Mouse (Mus musculus) liver, embryonic 13.5 days (tissue): Measurements from ENCODE around the gene Naa80. TPM values are rescaled to one million over a fixed set of nuclear protein-coding genes. Genes with fewer than 3 reads are reported as not detected.
A peak's percentile ranks its signal among the peaks of the same experiment; 100 is the strongest.

Experiments used
- ATAC-seq: fragments of 200-750 bp; cut with Nextera tagmentation; 2 replicates; pipeline ENCODE4 v1.8.0; 2017; ENCODE audit warnings: low read depth, mild to moderate bottlenecking, moderate number of reproducible peaks, moderate library complexity
- DNase-seq: peaks from one replicate; pipeline ENCODE4 v3.0.0; 2022
- H3K27ac ChIP-seq: fragments of 300-500 bp; sonication (generic); 2 replicates; pipeline ENCODE4 v1.5.1; 2015; ENCODE audit warnings: moderate library complexity, mild to moderate bottlenecking, inconsistent platforms
- H3K27me3 ChIP-seq: fragments of 300-500 bp; sonication (generic); 2 replicates; pipeline ENCODE4 v1.6.1; 2015; ENCODE audit warnings: mild to moderate bottlenecking, inconsistent platforms
- H3K36me3 ChIP-seq: fragments of 300-500 bp; sonication (generic); 2 replicates; pipeline ENCODE4 v1.6.1; 2015; ENCODE audit warnings: mild to moderate bottlenecking, inconsistent platforms
- H3K4me1 ChIP-seq: fragments of 300-500 bp; sonication (generic); replicated peaks from 2 replicates; pipeline ENCODE4 v1.6.1; 2015; ENCODE audit warnings: inconsistent platforms
- H3K4me2 ChIP-seq: fragments of 300-500 bp; sonication (generic); 2 replicates; pipeline ENCODE4 v1.6.1; 2015; ENCODE audit warnings: inconsistent platforms, mild to moderate bottlenecking, moderate library complexity
- H3K4me3 ChIP-seq: fragments of 300-500 bp; sonication (generic); replicated peaks from 2 replicates; pipeline ENCODE4 v1.5.1; 2015; ENCODE audit warnings: mild to moderate bottlenecking, inconsistent platforms
- H3K9ac ChIP-seq: fragments of 300-500 bp; sonication (generic); 2 replicates; pipeline ENCODE4 v1.6.1; 2015; ENCODE audit warnings: mild to moderate bottlenecking, inconsistent platforms
- H3K9me3 ChIP-seq: fragments of 300-500 bp; sonication (generic); replicated peaks from 2 replicates; pipeline ENCODE4 v1.6.1; 2016; ENCODE audit warnings: inconsistent platforms
- WGBS: fragments of 180-500 bp; shearing (Covaris S2); methylation state at CpG from one replicate; pipeline ENCODE4 v1.1.7; 2015; ENCODE audit not compliant: insufficient replicate concordance; 5-methylcytosine and 5-hydroxymethylcytosine counted together
- polyA plus RNA-seq: library from polyadenylated mRNA; unstranded; fragments of >200 nt; fragmentation: Nextera tagmentation; extraction: Ambion mirVana; gene quantifications from 2 replicates; pipeline ENCODE4 v1.2.1, GENCODE M21; 2015

The Naa80 gene
- polyA plus RNA-seq, 1 experiment from 2014 or later: 10.5 TPM

- H3K4me1 ChIP-seq: peaks cover 82% of the 10 kb centered on the region
- H3K27ac ChIP-seq: peak within 1 kb of the TSS; percentile 99
- H3K36me3 ChIP-seq: peaks cover 65% of the 10 kb centered on the region
- peak; percentile 91 for ATAC-seq
- DNase-seq: peak; percentile 99
- peak within 1 kb of the TSS; percentile 89 for H3K9ac ChIP-seq
- H3K27me3 ChIP-seq: no peaks in the 10 kb centered on the region
- peak within 1 kb of the TSS; percentile 85 for H3K4me2 ChIP-seq
- H3K9me3 ChIP-seq: no peaks in the 10 kb centered on the region
- WGBS: 7% methylated on average over 46 of the region's 46 CpGs
- H3K4me3 ChIP-seq: peak within 1 kb of the TSS; percentile 80
These were observed 8.5 kb downstream of the Naa80 start, which contains the start of gene Ifrd2 for GRCm38 (mm10) chr9:107586974-107587832. Gene Ifrd2, plus strand, starts transcription at chr9:107587642.

DNA sequence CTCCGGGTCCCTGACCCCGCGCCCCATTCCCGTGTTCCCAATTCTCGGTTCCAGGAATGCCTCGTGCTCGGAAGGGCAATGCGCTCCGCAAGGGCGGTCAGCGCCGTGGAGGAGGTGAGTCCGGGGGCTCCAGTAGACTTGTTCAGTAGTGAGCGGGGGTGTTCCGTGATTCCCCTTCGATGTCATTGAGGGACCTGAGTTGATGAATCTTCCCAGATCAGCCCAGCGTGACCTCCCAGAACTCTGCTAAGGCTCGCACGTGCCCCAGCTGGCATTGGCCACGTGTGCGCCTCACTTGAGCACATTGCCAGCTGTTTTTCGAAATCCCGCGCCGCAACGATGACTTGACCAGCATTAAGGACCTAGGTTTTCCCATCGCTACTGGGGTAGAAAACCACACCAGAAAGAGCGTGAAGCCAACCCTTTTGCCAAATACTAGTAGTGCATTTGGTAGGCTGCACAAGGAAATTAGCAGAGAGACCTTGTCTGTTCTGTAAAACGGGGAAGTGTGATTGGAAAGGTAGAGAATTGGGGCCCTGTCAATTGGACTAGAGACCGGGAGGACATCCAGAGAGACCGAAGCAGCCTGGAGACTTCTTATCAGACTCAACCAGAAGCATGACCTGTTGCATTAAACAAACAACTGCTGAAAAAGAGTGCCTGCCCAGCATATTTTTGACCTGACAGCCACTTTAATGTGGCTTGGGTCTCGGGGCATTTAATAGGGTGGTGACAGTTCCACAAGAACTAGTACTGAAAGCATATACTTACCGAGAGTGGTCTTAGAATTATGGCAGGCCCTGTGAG, 9.3 kb downstream of the Naa80 start:
- H3K27ac ChIP-seq: peak overlapping the region; percentile 99
- H3K27me3 ChIP-seq: no peaks in the 10 kb centered on the region
- peak overlapping the region; percentile 80 for H3K4me3 ChIP-seq
- H3K9ac ChIP-seq: peak overlapping the region; percentile 89
- WGBS: 1% methylated on average over 33 of the region's 33 CpGs
- ATAC-seq (peak; percentile 13), DNase-seq (peak; percentile 70)
- H3K36me3 ChIP-seq: peaks cover 70% of the 10 kb centered on the region
- no peaks in the 10 kb centered on the region for H3K9me3 ChIP-seq
- H3K4me1 ChIP-seq: peaks cover 73% of the 10 kb centered on the region
- peak overlapping the region; percentile 85 for H3K4me2 ChIP-seq

DNA sequence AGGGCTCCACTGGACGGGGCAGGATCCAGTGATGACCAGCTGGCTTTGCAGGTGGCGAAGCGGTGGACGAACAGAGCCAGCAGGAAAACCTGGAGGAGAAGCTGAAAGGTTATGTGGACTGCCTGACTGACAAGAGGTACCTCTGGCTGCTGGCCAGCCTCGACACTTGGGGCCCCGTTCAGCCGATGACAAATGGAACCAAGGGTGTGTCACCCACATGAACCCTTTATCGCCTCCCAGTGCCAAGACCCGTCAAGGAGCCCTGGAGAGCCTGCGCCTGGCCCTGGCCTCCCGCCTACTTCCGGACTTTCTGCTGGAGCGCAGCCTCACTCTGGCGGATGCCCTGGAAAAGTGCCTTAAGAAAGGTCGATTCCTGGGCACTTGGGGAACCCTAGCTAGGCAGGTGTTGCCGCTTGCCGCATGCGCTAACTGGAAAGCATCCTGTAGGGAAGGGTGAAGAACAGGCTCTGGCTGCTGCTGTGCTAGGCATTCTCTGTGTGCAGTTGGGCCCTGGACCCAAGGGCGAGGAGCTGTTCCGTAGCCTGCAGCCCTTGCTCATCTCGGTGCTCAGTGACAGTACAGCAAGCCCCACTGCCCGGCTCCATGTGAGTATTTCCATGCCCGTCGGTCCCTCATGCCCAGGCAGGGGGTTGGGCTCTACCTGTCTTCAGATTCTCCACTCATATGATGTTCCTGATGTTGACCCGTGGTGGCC, 11.5 kb downstream of the Naa80 start:
- ATAC-seq (peak; percentile 20; the same call in 1 of the 2 replicates), DNase-seq (peak; percentile 67)
- Histone ChIP-seq H3K4me2 (peak overlapping the region; percentile 85), H3K4me3 (peak overlapping the region; percentile 80), H3K27ac (peak overlapping the region; percentile 99), H3K27me3 (no peaks in the 10 kb centered on the region), H3K9ac (peak overlapping the region; percentile 89), H3K4me1 (peaks cover 59% of the 10 kb centered on the region), H3K36me3 (peaks cover 70% of the 10 kb centered on the region), H3K9me3 (no peaks in the 10 kb centered on the region)
- 69% methylated on average over 25 of the region's 25 CpGs for WGBS

DNA sequence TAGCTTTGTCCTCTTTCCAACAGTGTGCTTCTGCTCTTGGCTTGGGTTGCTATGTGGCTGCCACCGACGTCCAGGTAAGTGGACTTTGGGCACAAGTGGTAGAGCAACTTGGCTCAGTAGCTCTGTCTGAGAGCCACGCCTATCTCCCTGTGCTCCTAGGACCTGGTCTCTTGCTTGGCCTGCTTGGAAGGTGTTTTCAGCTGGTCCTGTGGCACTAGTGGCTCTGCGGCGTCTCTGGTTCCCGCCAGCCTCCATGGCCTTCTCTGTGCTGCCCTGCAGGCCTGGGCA, 12.0 kb downstream of the Naa80 start:
- ATAC-seq (no peak), DNase-seq (no peak)
- 90% methylated on average over 6 of the region's 6 CpGs for whole genome bisulfite sequencing
- Histone ChIP-seq H3K4me3 (peak overlapping the region; percentile 80), H3K27ac (peak overlapping the region; percentile 99), H3K9me3 (no peaks in the 10 kb centered on the region), H3K36me3 (peaks cover 67% of the 10 kb centered on the region), H3K9ac (peak overlapping the region; percentile 89), H3K27me3 (no peaks in the 10 kb centered on the region), H3K4me1 (peaks cover 54% of the 10 kb centered on the region), H3K4me2 (peak overlapping the region; percentile 85)

- DNase-seq (no peak), ATAC-seq (no peak)
- no peaks in the 10 kb centered on the region for H3K9me3 ChIP-seq
- peaks cover under 1% of the 10 kb centered on the region; the same call in 1 of the 2 replicates for H3K27me3 ChIP-seq
- 86% methylated on average over 11 of the region's 11 CpGs for WGBS
- H3K4me1 ChIP-seq: peaks cover 59% of the 10 kb centered on the region
- no peak overlapping the region for H3K9ac ChIP-seq
- no peak overlapping the region for H3K4me2 ChIP-seq
- peaks cover 71% of the 10 kb centered on the region for H3K36me3 ChIP-seq
- peak overlapping the region; percentile 40; the same call in 1 of the 2 replicates for H3K27ac ChIP-seq
- H3K4me3 ChIP-seq: no peak overlapping the region
These were observed 14.7 kb downstream of the Naa80 start for GRCm38 (mm10) chr9:107593101-107593976.

GRCm38 (mm10) chr9:107594281-107595062, 15.8 kb downstream of the Naa80 start:
- peaks cover 12% of the 10 kb centered on the region for H3K27me3 ChIP-seq
- no peak overlapping the region for H3K4me3 ChIP-seq
- 81% methylated on average over 8 of the region's 8 CpGs for WGBS
- H3K4me2 ChIP-seq: no peak overlapping the region
- no peaks in the 10 kb centered on the region for H3K9me3 ChIP-seq
- no peak overlapping the region for H3K9ac ChIP-seq
- H3K4me1 ChIP-seq: peaks cover 59% of the 10 kb centered on the region
- ATAC-seq (no peak), DNase-seq (no peak)
- peaks cover 62% of the 10 kb centered on the region for H3K36me3 ChIP-seq
- H3K27ac ChIP-seq: no peak overlapping the region

GRCm38 (mm10) chr9:107596619-107597569, 18.2 kb downstream of the Naa80 start:
- H3K9me3 ChIP-seq: no peaks in the 10 kb centered on the region
- DNase-seq: no peak
- 77% methylated on average over 11 of the region's 11 CpGs for whole genome bisulfite sequencing
- H3K4me2 ChIP-seq: no peak overlapping the region
- peaks cover 47% of the 10 kb centered on the region for H3K4me1 ChIP-seq
- peaks cover 38% of the 10 kb centered on the region for H3K36me3 ChIP-seq
- H3K27ac ChIP-seq: no peak overlapping the region
- no peak overlapping the region for H3K9ac ChIP-seq
- H3K4me3 ChIP-seq: no peak overlapping the region
- peaks cover 31% of the 10 kb centered on the region for H3K27me3 ChIP-seq
- no peak for ATAC-seq

- Histone ChIP-seq H3K9me3 (no peaks in the 10 kb centered on the region), H3K36me3 (peaks cover 23% of the 10 kb centered on the region), H3K4me1 (peaks cover 53% of the 10 kb centered on the region), H3K4me2 (no peak overlapping the region), H3K9ac (no peak overlapping the region), H3K27ac (no peak overlapping the region), H3K27me3 (peaks cover 34% of the 10 kb centered on the region), H3K4me3 (no peak overlapping the region)
- DNase-seq (no peak), ATAC-seq (no peak)
- WGBS: 61% methylated on average over 5 of the region's 5 CpGs
These were observed 19.7 kb downstream of the Naa80 start for GRCm38 (mm10) chr9:107598385-107598784.

- Histone ChIP-seq H3K9ac (no peak overlapping the region), H3K4me1 (peaks cover 49% of the 10 kb centered on the region), H3K27me3 (peaks cover 42% of the 10 kb centered on the region), H3K4me2 (no peak overlapping the region), H3K27ac (no peak overlapping the region), H3K9me3 (no peaks in the 10 kb centered on the region), H3K36me3 (peaks cover 13% of the 10 kb centered on the region), H3K4me3 (no peak overlapping the region)
- 76% methylated on average over 9 of the region's 9 CpGs for WGBS
- ATAC-seq: no peak
- no peak for DNase-seq
These were observed 20.7 kb downstream of the Naa80 start for GRCm38 (mm10) chr9:107599433-107599832.
